Mouse (Mus musculus) hindbrain, embryonic 12.5 days (tissue): ENCODE data around the gene Rgcc. TPM values are rescaled to one million over a fixed set of nuclear protein-coding genes. Genes with fewer than 3 reads are reported as not detected.
A peak's percentile ranks its signal among the peaks of the same experiment; 100 is the strongest.

Experiments
- ATAC-seq: fragments of 200-750 bp; cut with Nextera tagmentation; 2 replicates; pipeline ENCODE4 v1.8.0; 2017; ENCODE audit warnings: moderate TSS enrichment; ENCODE audit not compliant: low FRiP score
- H3K27ac ChIP-seq: fragments of 300-500 bp; sonication (generic); 2 replicates; pipeline ENCODE4 v1.5.1; 2016; ENCODE audit warnings: mild to moderate bottlenecking
- H3K27me3 ChIP-seq: fragments of 300-500 bp; sonication (generic); 2 replicates; pipeline ENCODE4 v1.6.1; 2016; ENCODE audit warnings: mild to moderate bottlenecking
- H3K36me3 ChIP-seq: fragments of 300-500 bp; sonication (generic); 2 replicates; pipeline ENCODE4 v1.6.1; 2016; ENCODE audit warnings: mild to moderate bottlenecking
- H3K4me1 ChIP-seq: fragments of 300-500 bp; sonication (generic); 2 replicates; pipeline ENCODE4 v1.6.1; 2016
- H3K4me2 ChIP-seq: fragments of 300-500 bp; sonication (generic); replicated peaks from 2 replicates; pipeline ENCODE4 v1.6.1; 2016; ENCODE audit warnings: mild to moderate bottlenecking
- H3K4me3 ChIP-seq: fragments of 300-500 bp; sonication (generic); 2 replicates; pipeline ENCODE4 v1.5.1; 2016; ENCODE audit warnings: mild to moderate bottlenecking
- H3K9ac ChIP-seq: fragments of 300-500 bp; sonication (generic); 2 replicates; pipeline ENCODE4 v1.6.1; 2016; ENCODE audit warnings: mild to moderate bottlenecking, moderate library complexity
- H3K9me3 ChIP-seq: fragments of 300-500 bp; sonication (generic); replicated peaks from 2 replicates; pipeline ENCODE4 v1.6.1; 2016; ENCODE audit warnings: mild to moderate bottlenecking
- WGBS: fragments of 180-500 bp; shearing (Covaris S2); methylation state at CpG from one replicate; pipeline ENCODE4 v1.1.7; 2016; 5-methylcytosine and 5-hydroxymethylcytosine counted together
- polyA plus RNA-seq: library from polyadenylated mRNA; unstranded; fragments of >200 nt; fragmentation: Nextera tagmentation; extraction: Ambion mirVana; gene quantifications from 2 replicates; pipeline ENCODE4 v1.2.1, GENCODE M21; 2016

The Rgcc gene
- polyA plus RNA-seq, 1 experiment from 2014 or later: 41.0 TPM

GRCm38 (mm10) chr14:79298314-79298992, 3.0 kb downstream of the Rgcc start:
- no peak for ATAC-seq
- Histone ChIP-seq H3K4me1 (peaks cover 32% of the 10 kb centered on the region), H3K27ac (no peak overlapping the region), H3K4me2 (peak overlapping the region; percentile 97; the same call in 1 of the 2 replicates), H3K27me3 (peaks cover 49% of the 10 kb centered on the region), H3K9ac (no peak overlapping the region), H3K36me3 (no peaks in the 10 kb centered on the region), H3K4me3 (no peak overlapping the region), H3K9me3 (no peaks in the 10 kb centered on the region)
- 67% methylated on average over 7 of the region's 7 CpGs for WGBS

- H3K27ac ChIP-seq: no peak overlapping the region
- H3K9ac ChIP-seq: no peak overlapping the region
- no peak overlapping the region for H3K4me3 ChIP-seq
- no peak overlapping the region for H3K4me2 ChIP-seq
- H3K36me3 ChIP-seq: no peaks in the 10 kb centered on the region
- ATAC-seq: no peak
- H3K9me3 ChIP-seq: no peaks in the 10 kb centered on the region
- peaks cover 35% of the 10 kb centered on the region for H3K27me3 ChIP-seq
- 40% methylated on average over 5 of the region's 5 CpGs for WGBS
- peaks cover 45% of the 10 kb centered on the region for H3K4me1 ChIP-seq
These were observed 4.6 kb downstream of the Rgcc start for GRCm38 (mm10) chr14:79296836-79297235.

GRCm38 (mm10) chr14:79296201-79296600, 5.2 kb downstream of the Rgcc start:
- no peak overlapping the region for H3K9ac ChIP-seq
- H3K36me3 ChIP-seq: no peaks in the 10 kb centered on the region
- no peak overlapping the region for H3K4me3 ChIP-seq
- no peak overlapping the region for H3K4me2 ChIP-seq
- H3K27me3 ChIP-seq: peaks cover 29% of the 10 kb centered on the region
- no peak for ATAC-seq
- no peaks in the 10 kb centered on the region for H3K9me3 ChIP-seq
- peaks cover 44% of the 10 kb centered on the region for H3K4me1 ChIP-seq
- H3K27ac ChIP-seq: no peak overlapping the region
- WGBS: 80% methylated on average over 7 of the region's 7 CpGs

- peaks cover 41% of the 10 kb centered on the region for H3K4me1 ChIP-seq
- WGBS: 84% methylated on average over 9 of the region's 9 CpGs
These were observed 5.9 kb downstream of the Rgcc start for GRCm38 (mm10) chr14:79295579-79295978.

GRCm38 (mm10) chr14:79294950-79295349, 6.5 kb downstream of the Rgcc start:
- no peaks in the 10 kb centered on the region for H3K9me3 ChIP-seq
- peaks cover 18% of the 10 kb centered on the region for H3K27me3 ChIP-seq
- H3K4me3 ChIP-seq: no peak overlapping the region
- no peaks in the 10 kb centered on the region for H3K36me3 ChIP-seq
- H3K4me2 ChIP-seq: no peak overlapping the region
- peaks cover 43% of the 10 kb centered on the region for H3K4me1 ChIP-seq
- H3K9ac ChIP-seq: no peak overlapping the region
- WGBS: 80% methylated on average over 5 of the region's 5 CpGs
- no peak overlapping the region for H3K27ac ChIP-seq
- ATAC-seq: no peak

More at GRCm38 (mm10) chr14:79295579-79295978, 5.9 kb downstream of the Rgcc start:
- Histone ChIP-seq H3K27ac (no peak overlapping the region; the same call in 1 of the 2 replicates), H3K9ac (no peak overlapping the region), H3K4me2 (no peak overlapping the region), H3K36me3 (no peaks in the 10 kb centered on the region), H3K4me3 (no peak overlapping the region), H3K27me3 (peaks cover 24% of the 10 kb centered on the region), H3K9me3 (no peaks in the 10 kb centered on the region)
- ATAC-seq: no peak

GRCm38 (mm10) chr14:79294051-79294814, 7.2 kb downstream of the Rgcc start:
- H3K36me3 ChIP-seq: no peaks in the 10 kb centered on the region
- 82% methylated on average over 8 of the region's 8 CpGs for WGBS
- no peak overlapping the region for H3K4me2 ChIP-seq
- ATAC-seq: no peak
- peaks cover 47% of the 10 kb centered on the region for H3K4me1 ChIP-seq
- no peak overlapping the region for H3K27ac ChIP-seq
- peaks cover 12% of the 10 kb centered on the region; the same call in 1 of the 2 replicates for H3K27me3 ChIP-seq
- H3K9me3 ChIP-seq: no peaks in the 10 kb centered on the region
- H3K4me3 ChIP-seq: no peak overlapping the region
- H3K9ac ChIP-seq: no peak overlapping the region

- Histone ChIP-seq H3K4me3 (no peak overlapping the region), H3K9me3 (no peaks in the 10 kb centered on the region), H3K27me3 (0 out of 2 replicates have a peak, but pooled peaks cover 2% of the 10 kb centered on the region), H3K4me1 (peaks cover 50% of the 10 kb centered on the region), H3K4me2 (peak overlapping the region; percentile 13; the same call in 1 of the 2 replicates), H3K9ac (no peak overlapping the region; the same call in 1 of the 2 replicates), H3K27ac (no peak overlapping the region), H3K36me3 (no peaks in the 10 kb centered on the region)
- no peak for ATAC-seq
- 37% methylated on average over 11 of the region's 16 CpGs for WGBS
These were observed 8.2 kb downstream of the Rgcc start for GRCm38 (mm10) chr14:79293119-79293780.

GRCm38 (mm10) chr14:79291629-79292028, 9.8 kb downstream of the Rgcc start:
- ATAC-seq: no peak
- Histone ChIP-seq H3K4me1 (peaks cover 43% of the 10 kb centered on the region), H3K27me3 (no peaks in the 10 kb centered on the region), H3K36me3 (no peaks in the 10 kb centered on the region), H3K9me3 (no peaks in the 10 kb centered on the region), H3K4me3 (no peak overlapping the region), H3K27ac (no peak overlapping the region), H3K9ac (no peak overlapping the region), H3K4me2 (no peak overlapping the region)
- WGBS: 87% methylated on average over 4 of the region's 4 CpGs

- Histone ChIP-seq H3K36me3 (no peaks in the 10 kb centered on the region), H3K9ac (no peak overlapping the region), H3K4me3 (no peak overlapping the region), H3K27ac (peak overlapping the region; percentile 25; the same call in 1 of the 2 replicates), H3K27me3 (no peaks in the 10 kb centered on the region), H3K4me2 (no peak overlapping the region), H3K4me1 (peaks cover 38% of the 10 kb centered on the region), H3K9me3 (no peaks in the 10 kb centered on the region)
- 24% methylated on average over 15 of the region's 15 CpGs for WGBS
- ATAC-seq: peak; percentile 51; the same call in 1 of the 2 replicates
These were observed 10.6 kb downstream of the Rgcc start for GRCm38 (mm10) chr14:79290683-79291425.

- Histone ChIP-seq H3K4me2 (no peak overlapping the region), H3K9me3 (no peaks in the 10 kb centered on the region), H3K27me3 (no peaks in the 10 kb centered on the region), H3K36me3 (no peaks in the 10 kb centered on the region), H3K9ac (no peak overlapping the region), H3K4me3 (no peak overlapping the region), H3K4me1 (peaks cover 34% of the 10 kb centered on the region), H3K27ac (no peak overlapping the region)
- ATAC-seq: no peak
- 54% methylated on average over 9 of the region's 9 CpGs for WGBS
These were observed 11.5 kb downstream of the Rgcc start for GRCm38 (mm10) chr14:79289909-79290308.

- Histone ChIP-seq H3K9me3 (no peaks in the 10 kb centered on the region), H3K36me3 (no peaks in the 10 kb centered on the region), H3K4me1 (peaks cover 28% of the 10 kb centered on the region), H3K4me3 (no peak overlapping the region), H3K4me2 (no peak overlapping the region), H3K27me3 (no peaks in the 10 kb centered on the region), H3K9ac (no peak overlapping the region), H3K27ac (no peak overlapping the region)
- no peak for ATAC-seq
- WGBS: 73% methylated on average over 3 of the region's 3 CpGs
These were observed 13.2 kb downstream of the Rgcc start for GRCm38 (mm10) chr14:79288280-79288679.
